Mouse (Mus musculus): ENCODE results near the gene Zfp950.
"Not testable (repeated sequence)": the region's sequence is repeated elsewhere in the genome, so short reads cannot be mapped to it uniquely, and the experiment has no call there.

Gene Zfp950

DNA sequence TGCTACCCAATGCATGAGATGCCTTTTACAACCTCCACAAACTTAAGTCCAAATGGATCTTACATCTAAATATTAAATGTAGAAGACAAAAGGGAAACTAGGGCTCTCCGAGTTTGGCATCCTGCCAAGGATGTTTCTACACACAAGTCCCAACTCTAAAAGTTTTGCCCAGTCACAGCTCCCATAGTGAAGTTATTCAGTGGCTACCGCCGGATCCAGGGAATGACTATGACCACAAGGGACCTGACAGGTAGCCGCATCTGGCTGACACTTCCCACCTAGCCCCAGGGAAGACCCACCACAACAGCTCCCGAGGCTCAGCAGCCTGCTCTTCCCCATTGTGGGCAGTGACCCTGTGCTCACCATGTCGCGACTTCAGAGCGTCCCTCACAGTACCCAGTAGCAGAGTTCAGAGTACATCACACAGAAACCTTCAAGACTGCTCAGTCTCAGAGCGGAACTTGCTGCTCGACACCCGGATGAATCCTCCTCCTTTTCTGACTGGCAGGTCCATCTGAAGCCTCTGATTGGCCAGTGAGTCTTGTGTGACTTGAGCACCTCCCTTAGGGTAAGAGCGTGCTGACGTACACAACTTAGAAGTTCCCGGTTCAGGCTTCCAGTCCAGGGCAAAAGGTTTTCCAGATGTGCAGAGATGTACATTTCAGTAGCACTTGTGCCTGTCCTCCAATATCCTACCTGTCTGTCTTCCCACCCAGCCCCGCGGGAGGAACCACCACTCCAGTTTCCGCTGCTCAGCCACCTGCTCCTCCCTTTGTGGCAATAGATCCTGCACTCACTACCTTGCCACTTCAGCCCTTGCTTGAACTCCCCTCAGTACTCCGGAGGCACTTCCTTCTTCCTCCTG, at the start of gene Zfp950:
TSS of gene Zfp950 (minus strand) at position 499 of the 865 bp plus-strand sequence.
- DNase-seq (ENCODE audit: low read depth), result peak; percentile 93

DNA sequence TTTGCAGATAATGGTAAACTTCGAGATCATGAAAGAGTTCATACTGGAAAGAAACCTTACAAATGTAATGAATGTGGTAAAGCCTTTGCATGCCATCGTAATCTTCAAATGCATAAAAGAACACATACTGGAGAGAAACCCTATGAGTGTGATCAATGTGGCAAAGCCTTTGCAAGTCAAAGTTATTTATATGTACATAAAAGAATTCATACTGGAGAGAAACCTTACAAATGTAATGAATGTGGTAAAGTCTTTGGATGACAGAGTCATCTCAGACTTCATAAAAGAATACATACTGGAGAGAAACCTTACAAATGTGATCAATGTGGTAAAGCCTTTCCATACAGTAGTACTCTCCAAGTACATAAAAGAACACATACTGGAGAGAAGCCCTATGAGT, 43.0 kb upstream of the Zfp950 start, which contains the start of gene Gm6020:
TSS of gene Gm6020 (plus strand) at position 301 of the 400 bp plus-strand sequence.
- not testable (repeated sequence) for DNase-seq (ENCODE audit: low read depth)

DNA sequence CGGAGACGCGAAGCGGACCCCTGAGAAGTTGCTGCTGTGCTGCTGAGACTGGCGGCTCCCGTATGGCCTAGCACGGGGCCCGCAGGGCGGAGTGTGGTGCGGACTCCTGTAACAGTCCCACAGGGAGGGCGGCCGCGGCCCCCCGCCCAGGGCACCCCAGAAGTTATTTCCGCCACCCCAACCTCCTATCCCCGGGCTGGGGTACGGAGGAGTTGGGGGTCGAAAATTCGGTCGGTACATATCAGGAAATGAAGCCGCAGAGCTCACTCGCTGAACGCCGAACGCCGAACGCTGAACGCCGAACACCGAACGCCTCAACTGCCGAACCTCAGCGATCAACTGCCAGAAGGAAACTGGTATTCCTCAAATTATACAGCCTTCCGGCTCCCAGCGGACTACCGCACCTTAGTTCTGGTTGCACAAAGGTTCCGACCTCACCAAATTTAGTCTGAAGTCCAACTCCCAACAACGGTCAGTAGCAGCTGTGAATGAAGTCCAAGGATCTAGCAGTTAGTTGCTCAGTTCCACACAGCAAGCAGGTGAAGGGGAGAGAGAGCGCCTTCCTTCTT, 35.2 kb upstream of the Zfp950 start, which contains the start of gene Gm7102:
TSS of gene Gm7102 (minus strand) at position 554 of the 569 bp plus-strand sequence.
- DNase-seq (ENCODE audit: low read depth), result no peak

DNA sequence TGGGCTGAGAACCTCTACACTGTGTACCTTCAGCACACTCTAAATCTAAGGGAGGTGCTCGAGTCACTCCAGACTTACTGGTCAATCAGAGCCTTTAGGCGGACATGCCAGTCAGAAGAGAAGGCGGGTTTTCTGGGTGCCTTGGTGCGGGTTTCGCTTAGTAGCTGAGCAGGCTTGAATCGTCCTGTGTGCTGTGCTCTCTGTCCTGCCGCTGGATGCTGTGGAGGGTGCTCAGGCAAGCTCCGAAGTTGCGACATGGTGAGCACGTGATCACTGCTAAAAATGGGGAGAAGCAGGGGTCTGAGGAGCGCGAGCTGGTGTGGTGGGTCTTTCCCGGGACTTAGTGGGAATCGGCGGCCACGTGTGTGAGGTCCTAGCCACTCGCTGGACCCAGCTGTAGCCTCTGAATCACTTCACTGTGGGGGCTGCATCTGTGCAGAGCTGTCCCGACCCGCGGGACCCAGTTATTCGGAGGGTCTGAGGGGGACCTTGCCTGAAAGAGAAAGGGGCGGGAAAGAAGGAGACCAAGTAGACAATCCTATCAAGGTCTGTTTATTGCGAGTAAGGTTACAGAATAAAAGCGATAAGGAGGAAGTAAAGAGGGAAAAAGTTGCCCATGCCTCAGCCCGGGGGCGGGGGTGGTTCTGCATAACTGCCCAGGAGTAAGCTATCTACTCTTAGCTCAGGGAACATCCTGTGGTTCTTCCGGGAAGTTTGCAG, 11.2 kb upstream of the Zfp950 start:
- DNase-seq (ENCODE audit: low read depth), result no peak

DNA sequence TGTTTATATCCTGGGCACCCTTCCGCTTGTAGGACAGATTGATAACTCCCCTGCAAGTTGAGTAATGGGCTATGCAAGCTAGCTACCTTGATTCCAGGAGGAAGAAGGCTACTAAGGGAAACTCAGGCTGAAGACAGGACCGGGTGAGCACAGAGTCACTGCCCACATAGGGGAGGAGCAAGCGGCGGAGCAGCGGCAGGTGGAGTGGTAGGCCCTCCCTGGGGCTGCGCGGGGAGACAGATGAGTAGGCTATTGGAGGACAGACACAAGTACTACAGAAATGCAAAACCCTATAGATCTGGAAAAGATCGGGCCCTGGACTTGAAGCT, 10.7 kb upstream of the Zfp950 start:
- no peak for DNase-seq (ENCODE audit: low read depth)

DNA sequence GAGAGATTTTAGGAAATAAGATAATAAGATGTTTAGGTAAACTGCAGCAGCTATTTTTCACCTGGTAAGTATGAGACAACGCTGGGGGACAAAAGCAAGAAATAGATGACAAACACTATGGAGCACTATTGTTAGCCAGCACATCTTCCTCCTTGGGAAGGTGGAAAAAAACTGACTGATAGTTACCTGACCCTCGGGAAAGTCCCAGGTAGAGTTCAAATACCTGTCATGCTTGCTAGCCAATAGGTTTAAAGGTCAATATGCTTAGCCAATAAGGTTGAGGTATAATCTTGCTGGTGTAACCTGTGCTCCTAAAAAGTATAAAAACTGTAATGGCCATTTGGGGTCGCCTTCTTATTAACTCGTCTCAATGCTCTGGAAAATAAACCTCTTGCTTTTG, 659 bp upstream of the Zfp950 start:
- no peak for DNase-seq (ENCODE audit: low read depth)

DNA sequence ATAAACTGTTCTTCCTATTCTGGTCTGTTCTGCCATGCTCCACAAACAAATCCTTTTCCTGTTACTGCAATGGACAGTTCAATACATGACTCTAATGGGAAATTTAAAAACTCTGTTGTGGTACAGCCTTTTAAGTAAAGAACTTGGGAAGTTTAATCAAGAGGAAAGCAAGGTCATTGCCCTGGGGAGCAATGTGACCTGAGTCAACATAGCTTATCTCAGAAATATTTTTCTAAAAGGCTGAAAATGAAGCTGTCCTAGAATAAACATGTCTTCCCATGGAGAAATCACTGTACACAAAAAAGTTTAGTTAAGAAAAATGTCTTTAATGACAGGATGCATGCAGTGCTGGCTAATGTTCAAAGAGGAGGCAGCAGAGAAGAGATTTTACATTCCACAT, 2.0 kb downstream of the Zfp950 start:
- DNase-seq (ENCODE audit: low read depth), result no peak

DNA sequence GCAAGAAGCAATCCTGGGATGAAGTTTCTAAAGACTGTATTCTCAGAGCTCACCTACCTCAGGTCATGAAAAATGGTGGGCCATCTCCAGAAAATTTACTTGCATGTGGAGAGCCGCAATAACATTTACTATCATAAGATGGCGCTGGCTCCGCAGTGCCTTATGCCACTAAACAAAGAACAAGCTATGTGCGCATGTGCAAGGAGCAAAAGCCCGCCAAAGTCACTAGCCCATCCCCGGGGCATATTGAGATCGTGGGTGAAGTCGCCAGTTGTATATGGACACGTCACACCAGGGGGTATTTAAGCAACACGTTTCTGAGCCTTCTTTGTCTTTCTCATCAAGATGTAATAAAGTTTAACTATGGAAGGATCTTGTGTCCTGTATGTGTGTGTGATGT, 9.5 kb downstream of the Zfp950 start:
- no peak for DNase-seq (ENCODE audit: low read depth)

DNA sequence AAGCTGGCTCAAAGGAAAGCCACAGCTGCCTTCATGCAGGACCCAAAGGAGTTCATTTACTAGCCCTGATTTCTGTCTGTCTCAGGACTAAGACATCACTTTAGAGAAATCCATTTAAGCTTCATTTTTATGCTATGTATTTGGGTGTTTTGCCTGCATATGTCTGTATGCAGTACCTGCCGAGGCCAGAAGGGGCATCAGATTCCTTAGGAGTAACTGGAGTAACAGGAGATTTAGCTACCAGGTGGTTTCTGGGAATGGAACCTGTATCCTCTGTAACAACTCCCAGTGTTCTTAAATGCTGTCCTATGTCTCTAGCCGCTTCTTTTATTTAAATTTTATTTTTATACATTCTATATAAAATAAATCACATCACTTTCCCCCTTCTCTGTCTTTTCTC, 30.5 kb downstream of the Zfp950 start:
- peak; percentile 36 for DNase-seq (ENCODE audit: low read depth)

DNA sequence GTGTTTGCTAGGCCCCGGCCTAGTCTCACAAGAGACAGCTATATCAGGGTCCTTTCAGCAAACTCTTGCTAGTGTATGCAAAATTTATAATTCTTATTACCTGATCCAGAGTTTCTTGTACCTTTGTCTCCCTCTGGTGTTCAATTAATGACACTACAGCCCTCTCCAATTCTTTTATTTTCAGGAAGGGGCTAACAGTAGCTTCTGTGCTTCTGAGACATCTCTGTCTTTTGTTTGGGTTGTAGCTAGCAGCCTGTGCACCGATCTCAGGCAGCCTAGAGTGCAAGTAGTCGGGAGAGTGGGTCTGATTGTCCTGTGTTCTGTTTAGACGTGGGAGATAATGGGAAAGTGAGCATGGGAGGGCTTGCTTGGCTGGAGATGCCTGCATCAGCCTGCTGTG, 42.9 kb downstream of the Zfp950 start:
- peak; percentile 69 for DNase-seq (ENCODE audit: low read depth)

DNA sequence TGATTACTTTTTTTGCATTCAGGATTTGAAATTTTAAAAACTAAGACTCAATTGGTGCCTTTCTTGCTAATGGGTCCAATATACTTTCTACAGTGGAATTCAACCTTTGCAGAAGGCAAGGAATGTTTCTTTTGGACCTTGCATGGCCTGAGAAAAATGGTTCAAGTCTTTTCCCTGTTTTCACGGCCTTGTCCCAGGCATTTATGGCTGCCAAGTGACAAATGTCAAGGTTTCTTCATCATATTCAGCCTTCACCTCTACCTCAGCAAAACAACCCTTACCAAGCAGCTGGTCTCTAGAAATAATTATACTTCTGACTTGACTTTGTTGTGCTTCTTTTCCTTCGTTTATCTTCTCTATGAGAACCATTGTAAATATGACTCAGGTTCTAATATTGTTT, 43.9 kb downstream of the Zfp950 start:
- no peak for DNase-seq (ENCODE audit: low read depth)

DNA sequence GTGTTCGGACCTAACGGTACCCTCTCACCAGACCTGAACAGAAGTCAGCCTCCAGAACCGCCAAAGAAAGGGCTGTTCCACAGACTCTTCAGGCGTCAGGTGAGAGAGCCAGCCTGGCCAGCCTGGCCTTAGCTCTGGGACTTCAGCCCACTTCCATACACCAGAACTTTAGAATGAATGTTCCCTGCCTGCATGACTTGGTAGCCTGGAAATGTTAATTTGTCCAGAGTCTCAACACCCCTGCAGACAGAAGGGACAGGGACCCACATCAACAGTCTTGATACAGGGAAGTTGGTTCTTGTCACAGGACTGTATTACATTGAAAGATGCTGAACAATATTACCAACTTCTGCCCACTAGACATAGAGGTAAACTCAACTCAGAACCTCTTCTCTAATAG, 50.1 kb downstream of the Zfp950 start:
- no peak for DNase-seq (ENCODE audit: low read depth)

DNA sequence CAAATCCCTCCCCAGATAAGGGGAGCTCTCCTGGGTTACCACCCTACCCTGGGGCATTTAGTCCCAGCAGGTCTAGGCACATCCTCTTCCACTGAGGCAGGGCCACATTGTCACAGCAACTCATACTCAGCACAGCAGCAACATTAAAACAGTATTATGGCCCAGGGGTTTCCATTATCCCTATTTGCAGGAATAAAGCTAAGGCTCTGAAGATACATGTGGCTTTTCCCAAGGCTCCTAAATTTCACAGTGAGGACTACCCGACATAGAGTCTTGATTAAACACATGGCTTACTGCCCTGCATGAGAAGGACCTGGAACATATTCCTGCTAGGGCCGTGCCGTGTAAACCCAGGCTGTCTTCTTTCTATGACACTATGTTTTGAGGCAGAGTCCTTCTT, 51.6 kb downstream of the Zfp950 start:
- no peak for DNase-seq (ENCODE audit: low read depth)

DNA sequence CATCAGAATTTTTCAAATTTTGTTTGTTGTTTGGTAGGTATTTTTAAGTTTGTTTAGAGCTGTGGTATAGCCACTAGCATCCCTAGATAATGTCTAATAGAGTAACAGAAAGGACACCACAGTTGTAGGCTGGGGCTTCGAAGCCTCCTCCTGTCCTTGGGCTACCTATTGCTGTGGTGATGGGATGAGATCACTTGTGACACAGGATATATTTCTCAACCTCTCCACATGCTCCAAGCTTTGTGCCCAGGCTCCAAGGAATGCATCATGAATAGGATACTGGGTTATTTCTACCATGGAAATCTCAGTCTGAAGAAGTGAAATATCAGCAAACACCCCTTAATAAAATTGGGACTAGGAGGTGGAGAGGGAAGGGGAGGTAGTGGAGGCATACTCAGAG, 52.9 kb downstream of the Zfp950 start:
- DNase-seq (ENCODE audit: low read depth), result no peak

DNA sequence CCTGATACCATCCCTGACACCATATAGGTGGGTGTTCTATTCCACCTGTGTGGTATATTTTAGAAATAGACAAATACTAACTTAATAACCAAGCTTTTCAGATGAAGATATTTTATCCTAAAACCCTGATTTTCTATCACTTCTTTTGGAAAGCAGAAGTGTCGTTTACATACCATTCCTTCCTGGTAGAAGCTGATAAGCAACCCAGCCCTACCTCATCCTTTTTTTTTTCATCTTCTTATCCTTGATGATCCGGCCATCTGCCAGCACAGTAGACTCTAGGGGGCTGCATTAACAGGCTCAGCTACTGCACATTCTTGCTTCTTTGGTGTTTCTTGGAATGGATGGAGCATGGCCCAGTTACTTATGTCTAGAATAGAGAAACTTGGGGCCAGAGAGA, 55.4 kb downstream of the Zfp950 start:
- DNase-seq (ENCODE audit: low read depth), result no peak

DNA sequence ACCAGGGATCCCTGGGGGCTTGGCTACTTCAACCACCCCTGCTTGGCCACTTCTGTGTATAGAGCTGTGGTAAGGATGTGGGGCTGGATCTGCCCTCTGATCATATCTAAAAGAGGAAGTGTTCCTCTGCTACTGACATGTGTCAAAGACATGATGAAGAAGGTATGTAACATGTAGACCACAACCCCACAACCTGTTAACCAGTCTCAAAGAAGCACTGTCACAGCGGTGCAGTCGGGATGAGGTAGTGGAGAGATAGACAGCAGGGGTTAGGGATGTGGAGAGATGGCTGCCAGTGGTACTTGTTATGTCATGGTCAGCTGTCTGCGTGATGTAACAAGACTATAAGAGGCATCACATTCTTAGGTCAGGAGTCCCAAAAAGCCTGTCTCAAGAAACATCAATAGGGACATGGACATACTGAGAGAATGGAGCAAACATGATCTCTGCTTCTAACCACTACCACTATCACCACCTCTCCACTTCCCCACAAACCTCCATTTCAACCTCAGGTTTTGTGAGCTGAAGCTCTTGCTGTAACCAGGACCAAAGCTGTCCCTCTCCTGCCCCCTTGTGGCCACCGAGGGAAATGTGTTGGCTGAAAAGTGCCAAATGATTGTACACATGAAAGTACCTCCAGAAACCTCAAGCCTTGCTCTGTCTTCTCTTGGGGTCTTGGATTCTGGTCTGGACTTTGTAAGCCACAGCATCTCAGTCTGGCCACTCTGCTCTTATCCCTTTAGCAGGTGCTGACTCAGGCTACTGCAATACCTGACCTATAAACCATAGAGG, 56.3 kb downstream of the Zfp950 start:
- DNase-seq (ENCODE audit: low read depth), result peak; percentile 95

DNA sequence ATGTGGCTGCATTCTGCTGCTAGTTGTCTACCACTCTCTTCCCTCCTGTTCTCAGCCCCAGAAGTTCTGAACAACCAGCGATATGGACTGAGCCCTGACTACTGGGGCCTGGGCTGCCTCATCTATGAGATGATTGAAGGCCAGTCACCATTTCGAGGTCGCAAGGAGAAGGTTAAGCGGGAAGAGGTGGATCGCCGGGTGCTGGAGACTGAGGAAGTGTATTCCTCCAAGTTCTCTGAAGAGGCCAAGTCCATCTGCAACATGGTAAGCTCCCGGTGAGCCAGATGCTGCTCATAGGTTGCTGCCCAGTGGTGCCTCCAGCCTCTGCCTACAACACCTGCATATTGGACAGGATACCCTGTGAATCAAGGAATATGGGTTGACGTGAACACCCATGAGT, 57.6 kb downstream of the Zfp950 start:
- no peak for DNase-seq (ENCODE audit: low read depth)

DNA sequence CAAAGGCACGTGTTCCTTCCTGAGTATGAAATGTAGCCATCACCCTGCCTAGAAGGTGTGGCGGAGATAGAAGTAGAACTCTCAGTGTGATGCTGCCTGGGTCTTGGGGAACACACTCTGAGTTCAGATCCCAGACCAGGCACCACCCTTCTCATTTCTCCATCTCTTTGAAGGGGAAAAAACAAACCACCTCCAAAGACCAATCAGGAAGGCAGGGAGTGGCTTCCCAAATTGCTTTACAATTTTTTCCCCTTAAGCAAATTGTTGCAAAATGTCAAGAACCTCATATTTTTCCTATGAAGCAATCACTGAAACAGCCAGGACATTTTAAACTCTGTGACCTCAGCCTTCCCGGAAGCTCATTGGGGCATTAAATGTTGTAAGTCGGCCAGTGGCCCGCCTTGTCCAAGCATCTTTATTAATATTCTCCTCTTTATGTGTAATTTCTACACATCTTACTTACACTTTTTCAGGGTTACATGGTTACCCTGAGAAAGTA, 60.3 kb downstream of the Zfp950 start:
- DNase-seq (ENCODE audit: low read depth), result peak; percentile 58

DNA sequence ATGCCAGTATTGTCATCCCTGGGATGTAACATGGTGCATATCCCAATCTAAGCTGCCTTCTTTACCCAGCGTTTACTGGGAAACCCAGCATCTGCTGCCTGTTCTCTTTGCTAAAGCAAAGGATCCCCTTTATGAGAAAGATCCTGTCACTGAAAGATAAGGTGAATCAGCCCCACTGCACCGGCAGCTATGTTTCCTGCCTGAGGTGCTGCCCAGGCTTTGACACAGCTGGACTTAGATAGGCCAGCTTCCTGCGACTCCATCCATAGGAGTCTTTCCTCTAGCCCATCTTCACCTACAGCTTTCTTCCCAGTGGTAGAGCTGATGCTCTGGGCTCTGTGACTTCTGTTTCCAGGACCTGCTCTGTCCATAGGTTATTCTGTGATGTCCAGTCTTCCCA, 62.0 kb downstream of the Zfp950 start:
- DNase-seq (ENCODE audit: low read depth), result no peak

DNA sequence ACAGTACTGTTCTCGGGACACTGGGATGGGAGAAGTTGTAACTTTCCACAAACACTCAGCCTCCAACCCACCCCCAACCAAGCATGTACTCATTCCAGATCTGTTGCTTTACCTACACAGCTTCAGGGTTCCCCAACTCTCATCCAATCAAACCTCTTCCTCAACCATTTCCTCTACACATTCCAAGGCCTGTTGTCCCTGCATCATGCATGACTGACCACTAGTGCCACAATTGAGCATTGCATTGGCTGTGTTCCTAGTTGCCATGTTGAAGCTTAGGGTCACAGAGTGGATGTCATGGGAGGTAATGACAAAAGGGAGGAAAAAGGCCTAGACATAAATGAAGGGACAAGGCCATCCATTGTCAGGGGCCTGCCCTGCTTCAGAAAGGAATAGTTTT, 75.6 kb downstream of the Zfp950 start:
- DNase-seq (ENCODE audit: low read depth), result no peak

DNA sequence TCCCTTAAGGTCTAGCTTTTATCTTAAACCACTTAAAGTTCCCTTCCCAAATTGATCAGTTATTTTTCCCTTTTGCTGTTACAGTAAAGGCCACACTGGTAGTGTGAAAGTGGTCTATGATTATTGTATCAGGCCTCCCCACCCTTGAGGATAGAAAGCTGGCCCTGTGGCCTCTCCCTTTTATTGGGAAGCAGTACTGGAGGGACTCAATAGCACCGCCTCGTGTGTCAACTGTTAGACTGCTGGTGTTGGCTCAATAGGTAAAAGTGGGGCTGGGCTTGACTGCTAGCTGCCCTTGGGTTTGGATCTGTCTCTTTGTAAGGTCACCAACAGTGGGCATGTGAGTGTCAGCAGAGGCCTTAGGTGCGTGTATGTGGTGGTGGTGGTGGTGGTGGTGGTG, 76.3 kb downstream of the Zfp950 start:
- DNase-seq (ENCODE audit: low read depth), result peak; percentile 44

DNA sequence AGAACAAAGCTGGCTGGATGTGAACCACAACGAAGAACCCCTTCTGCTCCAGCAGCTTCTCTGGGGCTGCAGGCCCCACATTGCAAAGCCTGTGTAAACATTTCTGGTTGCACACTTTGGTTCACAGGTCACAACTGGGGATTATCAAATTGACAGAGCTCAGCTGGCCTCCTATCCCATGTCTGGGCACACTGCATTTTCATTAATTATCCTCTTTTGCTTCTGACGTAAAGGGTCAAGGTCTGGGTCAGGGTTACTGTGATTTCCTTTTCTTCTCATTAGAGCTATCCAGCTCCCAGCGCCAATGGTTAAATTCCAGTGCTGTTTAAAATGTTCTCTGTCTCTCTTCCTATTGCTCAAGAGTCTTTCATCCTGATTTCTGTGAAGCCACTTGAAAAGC, 83.1 kb downstream of the Zfp950 start:
- no peak for DNase-seq (ENCODE audit: low read depth)
